Mouse (Mus musculus): ENCODE measurements around the gene Mbnl1. TPM values are rescaled to one million over a fixed set of nuclear protein-coding genes. Genes with fewer than 3 reads are reported as not detected.

Mbnl1 gene
- polyA plus RNA-seq, 1 experiment from 2014 or later = 46.9 TPM

- peaks cover 5% of the 10 kb centered on the region for H3K4me1 ChIP-seq
- H3K9ac ChIP-seq = no peak overlapping the region
- no peak overlapping the region for H3K27ac ChIP-seq
- WGBS = 90% methylated on average over 3 of the region's 3 CpGs
- no peaks in the 10 kb centered on the region for H3K27me3 ChIP-seq
- H3K36me3 ChIP-seq = no peaks in the 10 kb centered on the region
- H3K9me3 ChIP-seq (replicated peaks) = no peaks in the 10 kb centered on the region
- no peak overlapping the region for H3K4me2 ChIP-seq (replicated peaks)
- no peak overlapping the region for H3K4me3 ChIP-seq
- no peak for ATAC-seq (ENCODE audit: low FRiP score)
Observed at GRCm38 (mm10) chr3:60511197-60511596, 38.6 kb downstream of the Mbnl1 start.

- H3K9me3 ChIP-seq (replicated peaks) = no peaks in the 10 kb centered on the region
- no peak overlapping the region for H3K4me2 ChIP-seq (replicated peaks)
- H3K4me3 ChIP-seq = no peak overlapping the region
- peaks cover 5% of the 10 kb centered on the region for H3K4me1 ChIP-seq
- WGBS = 38% methylated on average over 7 of the region's 7 CpGs
- no peaks in the 10 kb centered on the region for H3K36me3 ChIP-seq
- ATAC-seq (ENCODE audit: low FRiP score) = 0 out of 2 replicates have a peak, but pooled peaks have one; percentile 22
- no peaks in the 10 kb centered on the region for H3K27me3 ChIP-seq
- no peak overlapping the region for H3K9ac ChIP-seq
- H3K27ac ChIP-seq = no peak overlapping the region
Observed at GRCm38 (mm10) chr3:60513337-60513736, 40.7 kb downstream of the Mbnl1 start.

GRCm38 (mm10) chr3:60513746-60514145 lies 41.1 kb downstream of the Mbnl1 start:
- H3K4me1 ChIP-seq = peaks cover 5% of the 10 kb centered on the region
- H3K4me2 ChIP-seq (replicated peaks) = no peak overlapping the region
- no peak overlapping the region for H3K9ac ChIP-seq
- ATAC-seq (ENCODE audit: low FRiP score) = 0 out of 2 replicates have a peak, but pooled peaks have one; percentile 38
- no peaks in the 10 kb centered on the region for H3K36me3 ChIP-seq
- H3K4me3 ChIP-seq = no peak overlapping the region
- H3K27ac ChIP-seq = no peak overlapping the region
- H3K9me3 ChIP-seq (replicated peaks) = no peaks in the 10 kb centered on the region
- H3K27me3 ChIP-seq = no peaks in the 10 kb centered on the region
- 85% methylated on average over 2 of the region's 2 CpGs for WGBS

- Histone ChIP-seq H3K27me3 (no peaks in the 10 kb centered on the region), H3K9me3 (replicated peaks) (no peaks in the 10 kb centered on the region), H3K4me3 (no peak overlapping the region), H3K4me1 (peaks cover 5% of the 10 kb centered on the region), H3K27ac (no peak overlapping the region), H3K36me3 (no peaks in the 10 kb centered on the region), H3K9ac (no peak overlapping the region), H3K4me2 (replicated peaks) (no peak overlapping the region)
- ATAC-seq (ENCODE audit: low FRiP score) = no peak
Observed at GRCm38 (mm10) chr3:60515430-60515829, 42.8 kb downstream of the Mbnl1 start.

GRCm38 (mm10) chr3:60516054-60516674 lies 43.5 kb downstream of the Mbnl1 start:
- H3K27ac ChIP-seq = no peak overlapping the region
- H3K4me1 ChIP-seq = peaks cover 5% of the 10 kb centered on the region
- no peak overlapping the region for H3K4me2 ChIP-seq (replicated peaks)
- H3K27me3 ChIP-seq = no peaks in the 10 kb centered on the region
- H3K9me3 ChIP-seq (replicated peaks) = no peaks in the 10 kb centered on the region
- H3K9ac ChIP-seq = no peak overlapping the region
- no peaks in the 10 kb centered on the region for H3K36me3 ChIP-seq
- H3K4me3 ChIP-seq = no peak overlapping the region
- WGBS = 42% methylated on average over 12 of the region's 12 CpGs
- no peak for ATAC-seq (ENCODE audit: low FRiP score)

- ATAC-seq (ENCODE audit: low FRiP score) = no peak
- Histone ChIP-seq H3K36me3 (no peaks in the 10 kb centered on the region), H3K9me3 (replicated peaks) (no peaks in the 10 kb centered on the region), H3K9ac (no peak overlapping the region), H3K27ac (no peak overlapping the region), H3K4me3 (no peak overlapping the region), H3K27me3 (no peaks in the 10 kb centered on the region), H3K4me2 (replicated peaks) (no peak overlapping the region), H3K4me1 (peaks cover 5% of the 10 kb centered on the region)
- 72% methylated on average over 3 of the region's 3 CpGs for WGBS
Observed at GRCm38 (mm10) chr3:60517234-60517787, 44.7 kb downstream of the Mbnl1 start.

GRCm38 (mm10) chr3:60519337-60519736 lies 46.7 kb downstream of the Mbnl1 start:
- Histone ChIP-seq H3K9ac (no peak overlapping the region), H3K4me3 (no peak overlapping the region), H3K27ac (no peak overlapping the region), H3K36me3 (no peaks in the 10 kb centered on the region), H3K4me1 (no peaks in the 10 kb centered on the region), H3K9me3 (replicated peaks) (no peaks in the 10 kb centered on the region), H3K4me2 (replicated peaks) (no peak overlapping the region), H3K27me3 (no peaks in the 10 kb centered on the region)
- WGBS = 89% methylated on average over 3 of the region's 3 CpGs
- no peak for ATAC-seq (ENCODE audit: low FRiP score)

GRCm38 (mm10) chr3:60524127-60524526 lies 51.5 kb downstream of the Mbnl1 start:
- H3K27me3 ChIP-seq = no peaks in the 10 kb centered on the region
- H3K9ac ChIP-seq = no peak overlapping the region
- 84% methylated on average over 1 of the region's 1 CpGs for WGBS
- H3K36me3 ChIP-seq = no peaks in the 10 kb centered on the region
- peaks cover 24% of the 10 kb centered on the region for H3K4me1 ChIP-seq
- H3K9me3 ChIP-seq (replicated peaks) = no peaks in the 10 kb centered on the region
- ATAC-seq (ENCODE audit: low FRiP score) = no peak
- no peak overlapping the region for H3K4me2 ChIP-seq (replicated peaks)
- no peak overlapping the region for H3K27ac ChIP-seq
- no peak overlapping the region for H3K4me3 ChIP-seq

- Histone ChIP-seq H3K4me1 (peaks cover 29% of the 10 kb centered on the region), H3K4me2 (replicated peaks) (peak overlapping the region; percentile 24; the same call in 1 of the 2 replicates), H3K9me3 (replicated peaks) (no peaks in the 10 kb centered on the region), H3K27me3 (no peaks in the 10 kb centered on the region), H3K9ac (no peak overlapping the region), H3K4me3 (no peak overlapping the region), H3K27ac (no peak overlapping the region), H3K36me3 (no peaks in the 10 kb centered on the region)
- WGBS = 76% methylated on average over 5 of the region's 5 CpGs
- ATAC-seq (ENCODE audit: low FRiP score) = no peak
Observed at GRCm38 (mm10) chr3:60531286-60531685, 58.7 kb downstream of the Mbnl1 start.

GRCm38 (mm10) chr3:60531826-60532225 lies 59.2 kb downstream of the Mbnl1 start:
- Histone ChIP-seq H3K36me3 (no peaks in the 10 kb centered on the region), H3K9me3 (replicated peaks) (no peaks in the 10 kb centered on the region), H3K4me3 (no peak overlapping the region), H3K4me2 (replicated peaks) (no peak overlapping the region), H3K4me1 (peaks cover 26% of the 10 kb centered on the region), H3K27ac (no peak overlapping the region), H3K27me3 (no peaks in the 10 kb centered on the region), H3K9ac (no peak overlapping the region)
- WGBS = 69% methylated on average over 2 of the region's 2 CpGs
- ATAC-seq (ENCODE audit: low FRiP score) = no peak

GRCm38 (mm10) chr3:60535224-60535623 lies 62.6 kb downstream of the Mbnl1 start:
- H3K27me3 ChIP-seq = no peaks in the 10 kb centered on the region
- no peak overlapping the region for H3K4me2 ChIP-seq (replicated peaks)
- no peaks in the 10 kb centered on the region for H3K9me3 ChIP-seq (replicated peaks)
- no peak for ATAC-seq (ENCODE audit: low FRiP score)
- no peak overlapping the region for H3K9ac ChIP-seq
- H3K27ac ChIP-seq = no peak overlapping the region
- no peak overlapping the region for H3K4me3 ChIP-seq
- no peaks in the 10 kb centered on the region for H3K36me3 ChIP-seq
- H3K4me1 ChIP-seq = peaks cover 9% of the 10 kb centered on the region; the same call in 1 of the 2 replicates
- 55% methylated on average over 3 of the region's 3 CpGs for WGBS

- 91% methylated on average over 2 of the region's 2 CpGs for WGBS
Observed at GRCm38 (mm10) chr3:60537063-60537462, 64.4 kb downstream of the Mbnl1 start.

More at GRCm38 (mm10) chr3:60537063-60537462, 64.4 kb downstream of the Mbnl1 start:
- H3K4me2 ChIP-seq (replicated peaks) = no peak overlapping the region
- H3K36me3 ChIP-seq = no peaks in the 10 kb centered on the region
- H3K27me3 ChIP-seq = no peaks in the 10 kb centered on the region
- no peak overlapping the region for H3K27ac ChIP-seq
- no peak for ATAC-seq (ENCODE audit: low FRiP score)
- H3K4me3 ChIP-seq = no peak overlapping the region
- H3K9me3 ChIP-seq (replicated peaks) = no peaks in the 10 kb centered on the region
- H3K9ac ChIP-seq = no peak overlapping the region
- H3K4me1 ChIP-seq = peaks cover 5% of the 10 kb centered on the region; the same call in 1 of the 2 replicates
